Comparison of ENCODE assay signal across 20 mouse cellular contexts in genomic region chr8:92797527-92797931, GRCm38 (mm10). TPM values are rescaled to one million over a fixed set of nuclear protein-coding genes. Genes with fewer than 3 reads are reported as not detected.
DNase-seq lines count a peak whose midpoint lies in the region; ATAC-seq and TF ChIP-seq lines count a peak whose summit lies in the region.
"Had no signal": no experiment of that assay in that cellular context is flagged by ENCODE, and none has a peak within 500 bp of the region (broad histone marks: within the 10 kb centered on the region; RNA-seq: fewer than 3 reads in every experiment).

No protein-coding gene starts in this region.

- H3K9ac ChIP-seq in heart, adult 2 months (ENCODE audit: low read depth, low read length) = no peak overlapping the region
- no peak overlapping the region for H3K9ac ChIP-seq in embryonic facial prominence, embryonic 15.5 days
- no peak overlapping the region for H3K9ac ChIP-seq in limb, embryonic 13.5 days
- H3K9ac ChIP-seq: hindbrain, embryonic 12.5 days; intestine, embryonic 15.5 days; neural tube, embryonic 12.5 days had no signal

- TF ChIP-seq EP300 in heart, adult 2 months (IDR thresholded peaks at IDR 0.05; ENCODE audit: insufficient read depth, low read depth, low read length) = no peak

- WGBS in heart, adult 2 months = 90% methylated on average over 7 of the region's 7 CpGs
- WGBS in embryonic facial prominence, embryonic 15.5 days = 28% methylated on average over 7 of the region's 7 CpGs
- WGBS in limb, embryonic 13.5 days = 28% methylated on average over 7 of the region's 7 CpGs

- H3K4me1 ChIP-seq in heart, adult 2 months (ENCODE audit: control insufficient read depth, insufficient read depth, low read length) = no peaks in the 10 kb centered on the region
- peaks cover 16% of the 10 kb centered on the region; the same call in 1 of the 2 replicates for H3K4me1 ChIP-seq in embryonic facial prominence, embryonic 15.5 days
- H3K4me1 ChIP-seq in limb, embryonic 13.5 days = peaks cover 16% of the 10 kb centered on the region
- H3K4me1 ChIP-seq: hindbrain, embryonic 12.5 days; intestine, embryonic 15.5 days; neural tube, embryonic 12.5 days had no signal

- H3K79me2 ChIP-seq in heart, adult 2 months (replicated peaks; ENCODE audit: control insufficient read depth, insufficient read depth, low read length) = no peaks in the 10 kb centered on the region

- no peaks in the 10 kb centered on the region for H3K9me3 ChIP-seq in embryonic facial prominence, embryonic 15.5 days (replicated peaks)
- H3K9me3 ChIP-seq in limb, embryonic 13.5 days = no peaks in the 10 kb centered on the region
- H3K9me3 ChIP-seq: hindbrain, embryonic 12.5 days; intestine, embryonic 15.5 days; neural tube, embryonic 12.5 days had no signal

- peak; percentile 81 for ATAC-seq in embryonic facial prominence, embryonic 15.5 days (ENCODE audit: insufficient number of reproducible peaks, low FRiP score, low TSS enrichment, low read depth)
- no peak for ATAC-seq in limb, embryonic 13.5 days (ENCODE audit: low FRiP score, low read depth)
- ATAC-seq: intestine, embryonic 15.5 days had no signal

- no peak for TF ChIP-seq POLR2A in heart, adult 2 months (IDR thresholded peaks at IDR 0.05; ENCODE audit: insufficient read depth, low read depth, low read length)

- no peaks in the 10 kb centered on the region for H3K27me3 ChIP-seq in heart, adult 2 months (ENCODE audit: control insufficient read depth, insufficient read depth, low read length)
- H3K27me3 ChIP-seq in embryonic facial prominence, embryonic 15.5 days = no peaks in the 10 kb centered on the region
- H3K27me3 ChIP-seq in limb, embryonic 13.5 days = no peaks in the 10 kb centered on the region
- H3K27me3 ChIP-seq: hindbrain, embryonic 12.5 days; intestine, embryonic 15.5 days; neural tube, embryonic 12.5 days had no signal

- H3K27ac ChIP-seq in heart, adult 2 months = no peak overlapping the region
- H3K27ac ChIP-seq in embryonic facial prominence, embryonic 15.5 days (replicated peaks) = peak overlapping the region; percentile 36
- H3K27ac ChIP-seq in limb, embryonic 13.5 days = peak overlapping the region; percentile 44; the same call in 1 of the 2 replicates
- H3K27ac ChIP-seq: hindbrain, embryonic 12.5 days; intestine, embryonic 15.5 days; kidney, postnatal 0 days; neural tube, embryonic 12.5 days; stomach, postnatal 0 days had no signal

- DNase-seq in heart, adult 11 months = peak; percentile 70
- DNase-seq in heart, adult 2 months = no peak
- DNase-seq in embryo, embryonic 11 days = peak; percentile 72
- DNase-seq in cerebellum, adult 9-11 months = no peak
- DNase-seq in kidney, adult 18-20 months = no peak
- DNase-seq: cerebellum, postnatal 25 days; heart, adult 18-20 months; left cerebral cortex, postnatal 4 days; lung, adult 18-20 months; right cerebral cortex, postnatal 25 days; thymus, postnatal 25 days had no signal

- no peak overlapping the region for H3K4me3 ChIP-seq in heart, adult 2 months
- no peak overlapping the region for H3K4me3 ChIP-seq in embryonic facial prominence, embryonic 15.5 days (replicated peaks)
- no peak overlapping the region for H3K4me3 ChIP-seq in limb, embryonic 13.5 days
- H3K4me3 ChIP-seq: hindbrain, embryonic 12.5 days; intestine, embryonic 15.5 days; neural tube, embryonic 12.5 days had no signal

- intact Hi-C loops in heart, adult 2 months (cut with DNase I) = no loop called here

- no peak overlapping the region for H3K4me2 ChIP-seq in embryonic facial prominence, embryonic 15.5 days (replicated peaks)
- H3K4me2 ChIP-seq in limb, embryonic 13.5 days (replicated peaks) = no peak overlapping the region
- H3K4me2 ChIP-seq: hindbrain, embryonic 12.5 days; intestine, embryonic 15.5 days; neural tube, embryonic 12.5 days had no signal

- H3K36me3 ChIP-seq in heart, adult 2 months (ENCODE audit: control insufficient read depth, insufficient read depth, low read length) = no peaks in the 10 kb centered on the region
- H3K36me3 ChIP-seq in embryonic facial prominence, embryonic 15.5 days = no peaks in the 10 kb centered on the region
- no peaks in the 10 kb centered on the region for H3K36me3 ChIP-seq in limb, embryonic 13.5 days
- H3K36me3 ChIP-seq: hindbrain, embryonic 12.5 days; intestine, embryonic 15.5 days; neural tube, embryonic 12.5 days had no signal

- TF ChIP-seq CTCF in heart, adult 2 months (IDR thresholded peaks at IDR 0.05) = no peak

RNA-seq across cellular contexts. Expression of gene Mmp2, which starts 29.6 kb away (rescaled TPM):
- total RNA-seq in heart, adult 2 months (2021) = 10 to 100 TPM; 53.9 to 70.9 TPM
- polyA plus RNA-seq in heart, adult 2 months (2012; rRNA removed) = 67.4 and 113 TPM in 2 replicates
- polyA plus RNA-seq in embryonic facial prominence, embryonic 15.5 days (2015; fragmentation: Nextera tagmentation; extraction: Ambion mirVana) = 350 and 362 TPM in 2 replicates
- 245 and 256 TPM in 2 replicates for polyA plus RNA-seq in limb, embryonic 13.5 days (2015; fragmentation: Nextera tagmentation; extraction: Ambion mirVana)
- total RNA-seq: megakaryocyte-erythroid progenitor cell, adult 5-6 weeks; monocyte, adult 5-6 weeks had no signal

RNA-seq across cellular contexts. Expression of gene Lpcat2, which starts 57.6 kb away (rescaled TPM):
- 1 to 10 TPM in 1 of 2 experiments, under 1 TPM in 1; 0.89 to 1.4 TPM for total RNA-seq in heart, adult 2 months (2021)
- 0.72 and 1.1 TPM in 2 replicates for polyA plus RNA-seq in heart, adult 2 months (2012; rRNA removed)
- polyA plus RNA-seq in embryonic facial prominence, embryonic 15.5 days (2015; fragmentation: Nextera tagmentation; extraction: Ambion mirVana) = 17.8 and 19.5 TPM in 2 replicates
- 11.7 and 11.8 TPM in 2 replicates for polyA plus RNA-seq in limb, embryonic 13.5 days (2015; fragmentation: Nextera tagmentation; extraction: Ambion mirVana)

Comparison
In these comparisons a context has a peak if more than half of its experiments do, and no peak if none do; other contexts are left out.
1. DNase-seq: peak in heart, adult 11 months (single experiment) and embryo, embryonic 11 days (single experiment); none in heart, adult 2 months (0 of 2), cerebellum, adult 9-11 months (single experiment) and kidney, adult 18-20 months (single experiment).